Mouse (Mus musculus) lung, postnatal 4 days (tissue): ENCODE results near the gene Kprp.
"Not testable (repeated sequence)": the region's sequence is repeated elsewhere in the genome, so short reads cannot be mapped to it uniquely, and the experiment has no call there.

Source experiments
- DNase-seq, 2 experiments: peaks; one replicate each; pipeline ENCODE4 v3.0.0; 2021

The Kprp gene

DNA sequence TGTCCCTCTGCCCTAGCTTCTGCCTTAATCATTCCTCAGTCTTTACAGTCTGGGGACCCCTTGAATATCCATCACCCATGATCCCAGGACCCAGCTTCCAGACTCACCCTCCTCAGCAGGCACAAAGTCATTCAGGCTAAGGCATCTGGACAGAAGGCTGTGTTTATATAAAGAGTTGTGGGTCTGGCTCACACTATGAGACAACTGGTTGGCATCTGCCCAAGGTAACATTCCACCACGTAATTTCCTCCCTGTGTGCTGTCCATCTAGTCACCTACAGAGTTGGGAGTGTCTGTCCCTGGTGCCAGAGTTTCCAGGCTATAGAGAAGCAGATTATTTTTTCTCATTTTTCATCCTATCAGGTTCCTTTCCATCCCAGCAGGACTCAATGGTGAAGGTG lies at the start of gene Kprp:
Gene Kprp, minus strand, starts transcription at position 140 of the 400 bp plus-strand sequence.
- DNase-seq = no peak

DNA sequence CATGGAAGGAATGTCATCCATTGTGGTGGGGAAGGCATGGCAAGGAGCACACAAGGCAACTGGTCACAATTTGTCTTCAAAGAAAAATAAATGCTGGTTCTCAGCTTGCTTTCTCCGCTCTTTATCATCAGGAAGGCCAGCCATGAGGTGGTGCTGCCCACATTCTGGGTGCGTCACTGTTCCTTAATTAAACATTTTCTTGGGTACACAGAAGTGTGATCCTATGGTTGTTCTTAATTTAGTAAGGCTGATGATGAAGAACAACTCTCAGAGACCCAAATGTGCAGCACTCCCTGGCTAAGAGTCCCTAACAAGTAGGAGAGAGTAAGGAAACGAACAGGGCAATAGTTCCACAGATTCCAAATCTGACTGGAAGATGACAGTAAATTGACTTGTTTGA lies 47.1 kb upstream of the Kprp start:
- DNase-seq = no peak

GRCm38 (mm10) chr3:92870116-92870515 lies 43.1 kb upstream of the Kprp start, which contains the start of gene 2310050C09Rik:
Gene 2310050C09Rik, minus strand, starts transcription at chr3:92870216.
- DNase-seq = no peak

- no peak for DNase-seq
Observed at GRCm38 (mm10) chr3:92851186-92851585, 24.1 kb upstream of the Kprp start, which contains the start of gene Lce1l. Gene Lce1l, minus strand, starts transcription at chr3:92851286.

- DNase-seq = no peak
Observed at GRCm38 (mm10) chr3:92825808-92826207, 1.2 kb downstream of the Kprp start.

DNA sequence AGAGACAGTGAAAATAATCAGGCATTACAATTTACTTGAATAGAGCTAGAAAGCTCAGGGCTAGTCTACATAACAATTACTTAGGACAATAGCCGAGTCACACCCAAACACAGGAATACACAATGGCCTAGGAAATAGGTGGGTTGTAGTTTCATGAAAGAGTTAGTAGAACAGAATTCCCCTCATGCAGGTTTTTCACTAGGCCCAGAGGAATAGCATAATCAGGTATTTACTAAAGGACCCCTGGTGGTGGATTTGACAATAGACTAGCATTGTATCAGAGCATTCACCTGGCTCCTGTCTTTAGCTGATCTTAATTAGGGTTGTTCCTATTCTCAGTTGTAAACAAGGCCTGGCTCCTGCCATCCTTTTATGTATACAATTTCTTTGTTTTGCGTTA lies 11.0 kb downstream of the Kprp start:
- not testable (repeated sequence) for DNase-seq

GRCm38 (mm10) chr3:92815581-92815980 lies 11.5 kb downstream of the Kprp start:
- no peak for DNase-seq

- DNase-seq = no peak
Observed at GRCm38 (mm10) chr3:92807791-92808190, 19.3 kb downstream of the Kprp start, which contains the start of gene Lce1k. Gene Lce1k, minus strand, starts transcription at chr3:92807891.

GRCm38 (mm10) chr3:92790414-92790813 lies 36.6 kb downstream of the Kprp start, which contains the start of gene Lce1j:
Gene Lce1j, minus strand, starts transcription at chr3:92790514.
- DNase-seq = no peak

DNA sequence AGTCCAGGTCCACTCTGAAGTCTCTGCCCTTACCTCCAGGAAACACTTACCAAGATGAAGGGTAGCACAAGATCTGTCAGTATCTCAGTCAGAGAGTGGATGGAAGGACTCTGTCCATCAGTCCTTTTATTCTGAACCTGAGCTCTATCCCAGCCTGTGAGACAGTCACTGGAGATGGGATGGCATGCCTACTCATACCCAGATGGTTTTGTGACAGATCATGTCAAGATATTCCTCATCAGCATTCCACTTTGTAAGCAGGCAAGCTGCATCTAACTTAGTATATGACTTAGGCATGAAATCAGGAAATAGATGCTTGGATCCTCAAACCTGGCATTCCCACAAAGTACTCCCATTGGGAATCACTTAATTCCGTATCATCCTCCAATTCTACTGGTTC lies 48.2 kb downstream of the Kprp start, which contains the start of gene Lce1i:
Gene Lce1i, minus strand, starts transcription at position 101 of the 400 bp plus-strand sequence.
- DNase-seq = no peak
